Mouse (Mus musculus): ENCODE measurements around the gene Pik3ip1. TPM values are rescaled to one million over a fixed set of nuclear protein-coding genes. Genes with fewer than 3 reads are reported as not detected.

Gene Pik3ip1
- polyA plus RNA-seq, 1 experiment from 2014 or later: 10.6 TPM

DNA sequence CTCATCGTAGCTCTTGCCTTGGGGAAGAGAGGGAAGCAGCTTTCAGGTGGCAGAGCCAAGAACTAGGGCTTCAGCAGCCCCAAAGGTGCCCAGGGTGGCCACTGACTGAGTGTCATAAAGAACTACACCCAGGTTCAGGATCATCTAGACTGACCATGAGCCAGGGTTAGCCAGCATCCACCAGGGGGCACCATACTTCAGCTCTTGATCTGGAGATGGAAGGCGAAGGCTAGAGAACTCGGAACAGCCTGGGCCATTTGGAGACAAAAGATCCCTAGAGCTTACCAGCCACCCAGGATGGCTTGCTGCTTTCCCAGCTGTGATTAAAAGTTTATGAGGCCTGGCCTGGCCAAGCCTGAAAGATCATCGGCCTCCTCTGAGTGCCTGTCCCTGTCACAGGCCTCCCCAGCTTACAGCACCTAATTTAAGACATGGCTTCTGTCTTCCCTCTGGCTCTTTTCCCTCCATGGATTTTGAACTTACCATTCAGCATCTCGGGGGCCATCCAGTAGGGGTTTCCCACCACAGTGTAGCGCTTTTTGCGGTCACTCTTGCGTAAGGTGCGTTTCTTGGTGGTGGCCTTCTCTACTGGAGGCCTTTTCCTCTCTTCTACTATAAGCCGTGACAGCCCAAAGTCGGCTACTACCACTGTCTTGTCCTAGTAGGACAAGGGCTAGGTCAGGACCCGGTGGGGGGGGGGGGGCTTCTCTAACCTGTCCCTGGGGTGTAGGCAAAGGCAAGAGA lies 17.1 kb downstream of the Pik3ip1 start:
- 64% methylated on average over 12 of the region's 12 CpGs for WGBS
- ATAC-seq (replicated peaks; ENCODE audit: insufficient number of reproducible peaks, low FRiP score, low TSS enrichment, low read depth) (0 out of 2 replicates have a peak, but pooled peaks have one; percentile 51), DNase-seq (ENCODE audit: low spot score) (peak; percentile 94)
- Histone ChIP-seq H3K4me1 (ENCODE audit: control insufficient read depth, insufficient read depth, low read length) (peaks cover 2% of the 10 kb centered on the region; the same call in 1 of the 2 replicates), H3K27ac (replicated peaks; ENCODE audit: low read depth, low read length) (no peak overlapping the region), H3K9ac (replicated peaks; ENCODE audit: low read length) (no peak overlapping the region), H3K27me3 (ENCODE audit: control insufficient read depth, insufficient read depth, low read length) (no peaks in the 10 kb centered on the region), H3K4me2 (ENCODE audit: low read depth, low read length) (no peak overlapping the region), H3K36me3 (replicated peaks; ENCODE audit: control insufficient read depth, insufficient read depth, low read depth, low read length) (no peaks in the 10 kb centered on the region), H3K4me3 (ENCODE audit: low read depth, low read length) (no peak overlapping the region), H3K9me3 (replicated peaks; ENCODE audit: control insufficient read depth, low read length) (no peaks in the 10 kb centered on the region)

DNA sequence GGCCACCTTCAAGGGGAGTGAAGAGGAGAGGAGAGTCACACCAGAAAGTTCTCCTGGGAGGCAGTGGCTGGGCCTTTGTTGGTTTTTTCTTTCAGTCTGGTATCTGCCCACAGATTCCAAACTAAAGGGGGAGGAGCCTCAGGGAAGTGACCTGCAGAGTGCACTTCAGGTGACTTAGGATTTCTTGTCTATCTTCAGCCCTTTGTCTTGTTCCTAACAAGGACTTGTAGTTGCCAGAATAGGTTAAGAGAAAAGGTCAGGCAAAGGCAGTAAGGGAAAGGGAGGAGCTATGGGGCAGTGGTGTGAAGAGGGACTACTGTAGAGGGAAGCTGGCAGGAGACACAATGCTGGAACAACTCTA lies 17.6 kb downstream of the Pik3ip1 start:
- Histone ChIP-seq H3K36me3 (replicated peaks; ENCODE audit: control insufficient read depth, insufficient read depth, low read depth, low read length) (no peaks in the 10 kb centered on the region), H3K4me2 (ENCODE audit: low read depth, low read length) (no peak overlapping the region), H3K9me3 (replicated peaks; ENCODE audit: control insufficient read depth, low read length) (no peaks in the 10 kb centered on the region), H3K27me3 (ENCODE audit: control insufficient read depth, insufficient read depth, low read length) (no peaks in the 10 kb centered on the region), H3K27ac (replicated peaks; ENCODE audit: low read depth, low read length) (no peak overlapping the region), H3K9ac (replicated peaks; ENCODE audit: low read length) (no peak overlapping the region), H3K4me1 (ENCODE audit: control insufficient read depth, insufficient read depth, low read length) (peaks cover 2% of the 10 kb centered on the region; the same call in 1 of the 2 replicates), H3K4me3 (ENCODE audit: low read depth, low read length) (no peak overlapping the region)
- DNase-seq (ENCODE audit: low spot score) (no peak), ATAC-seq (replicated peaks; ENCODE audit: insufficient number of reproducible peaks, low FRiP score, low TSS enrichment, low read depth) (no peak)

DNA sequence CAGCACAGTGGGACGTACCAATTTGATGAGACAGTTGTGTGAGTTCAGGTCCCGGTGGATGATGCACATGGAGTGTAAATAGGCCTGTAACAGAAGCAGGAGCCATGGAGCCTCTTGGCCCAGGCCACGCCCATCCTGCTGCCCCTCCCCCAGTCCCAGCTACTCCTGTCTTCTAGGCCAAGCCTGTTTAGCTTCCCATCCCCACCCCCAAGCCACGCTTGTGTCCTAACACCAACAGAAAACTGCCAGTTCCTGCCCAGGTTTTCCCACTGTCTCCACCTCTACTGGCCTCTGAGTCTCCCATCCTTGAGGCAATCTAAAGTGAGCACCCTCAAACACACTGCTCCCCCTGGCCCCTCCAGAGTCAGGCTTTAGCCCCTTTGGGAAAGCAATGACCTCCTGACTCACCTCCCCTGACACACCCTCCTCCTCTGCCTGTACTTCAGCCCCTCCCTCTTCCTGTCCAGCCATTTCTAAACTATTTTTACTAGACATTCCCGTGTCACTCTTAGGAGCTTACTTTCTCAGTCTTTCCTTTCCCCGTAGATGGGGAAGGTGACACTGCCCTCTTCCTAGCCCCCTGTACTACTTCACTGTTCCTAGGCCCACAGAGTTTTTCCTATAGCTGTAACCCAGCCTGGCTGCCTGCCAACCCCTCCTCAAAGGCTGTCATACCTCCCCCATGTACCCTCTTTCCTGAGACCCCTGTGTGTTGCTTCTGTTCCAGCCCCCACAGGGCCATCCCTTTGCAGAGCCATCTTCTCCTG lies 18.6 kb downstream of the Pik3ip1 start:
- peak; percentile 62 for DNase-seq (ENCODE audit: low spot score)
- H3K36me3 ChIP-seq (replicated peaks; ENCODE audit: control insufficient read depth, insufficient read depth, low read depth, low read length): 0 out of 2 replicates have a peak, but pooled peaks cover 2% of the 10 kb centered on the region
- peak overlapping the region; percentile 32; the same call in 1 of the 2 replicates for H3K9ac ChIP-seq (replicated peaks; ENCODE audit: low read length)
- 19% methylated on average over 6 of the region's 6 CpGs for WGBS
- peak; percentile 42; the same call in 1 of the 2 replicates for ATAC-seq (replicated peaks; ENCODE audit: insufficient number of reproducible peaks, low FRiP score, low TSS enrichment, low read depth)
- no peaks in the 10 kb centered on the region for H3K9me3 ChIP-seq (replicated peaks; ENCODE audit: control insufficient read depth, low read length)
- H3K4me3 ChIP-seq (ENCODE audit: low read depth, low read length): no peak overlapping the region
- H3K27ac ChIP-seq (replicated peaks; ENCODE audit: low read depth, low read length): no peak overlapping the region
- H3K4me1 ChIP-seq (ENCODE audit: control insufficient read depth, insufficient read depth, low read length): peaks cover 2% of the 10 kb centered on the region; the same call in 1 of the 2 replicates
- H3K27me3 ChIP-seq (ENCODE audit: control insufficient read depth, insufficient read depth, low read length): no peaks in the 10 kb centered on the region
- H3K4me2 ChIP-seq (ENCODE audit: low read depth, low read length): no peak overlapping the region

DNA sequence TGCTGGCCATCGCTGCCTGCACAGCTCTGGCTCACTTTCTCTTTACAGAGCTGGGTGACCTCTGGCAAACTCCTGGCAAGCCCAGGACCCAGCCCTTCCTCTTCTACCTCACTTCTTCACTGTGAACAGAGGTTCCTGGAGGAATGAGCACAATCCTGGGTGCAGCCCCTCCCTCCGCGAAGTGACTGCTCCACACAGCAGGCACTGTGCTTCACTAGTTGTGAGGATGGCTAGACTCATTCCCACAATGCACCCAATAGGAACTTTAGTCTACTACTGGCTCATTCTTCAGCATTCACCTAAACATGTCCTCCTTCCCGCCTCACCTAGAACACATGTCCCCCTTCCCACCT lies 19.1 kb downstream of the Pik3ip1 start:
- Histone ChIP-seq H3K4me3 (ENCODE audit: low read depth, low read length) (no peak overlapping the region), H3K9ac (replicated peaks; ENCODE audit: low read length) (peak overlapping the region; percentile 32; the same call in 1 of the 2 replicates), H3K36me3 (replicated peaks; ENCODE audit: control insufficient read depth, insufficient read depth, low read depth, low read length) (0 out of 2 replicates have a peak, but pooled peaks cover 2% of the 10 kb centered on the region), H3K27ac (replicated peaks; ENCODE audit: low read depth, low read length) (no peak overlapping the region), H3K4me1 (ENCODE audit: control insufficient read depth, insufficient read depth, low read length) (peaks cover 2% of the 10 kb centered on the region; the same call in 1 of the 2 replicates), H3K27me3 (ENCODE audit: control insufficient read depth, insufficient read depth, low read length) (no peaks in the 10 kb centered on the region), H3K9me3 (replicated peaks; ENCODE audit: control insufficient read depth, low read length) (no peaks in the 10 kb centered on the region), H3K4me2 (ENCODE audit: low read depth, low read length) (no peak overlapping the region)
- 89% methylated on average over 4 of the region's 4 CpGs for WGBS
- ATAC-seq (replicated peaks; ENCODE audit: insufficient number of reproducible peaks, low FRiP score, low TSS enrichment, low read depth) (no peak), DNase-seq (ENCODE audit: low spot score) (no peak)

DNA sequence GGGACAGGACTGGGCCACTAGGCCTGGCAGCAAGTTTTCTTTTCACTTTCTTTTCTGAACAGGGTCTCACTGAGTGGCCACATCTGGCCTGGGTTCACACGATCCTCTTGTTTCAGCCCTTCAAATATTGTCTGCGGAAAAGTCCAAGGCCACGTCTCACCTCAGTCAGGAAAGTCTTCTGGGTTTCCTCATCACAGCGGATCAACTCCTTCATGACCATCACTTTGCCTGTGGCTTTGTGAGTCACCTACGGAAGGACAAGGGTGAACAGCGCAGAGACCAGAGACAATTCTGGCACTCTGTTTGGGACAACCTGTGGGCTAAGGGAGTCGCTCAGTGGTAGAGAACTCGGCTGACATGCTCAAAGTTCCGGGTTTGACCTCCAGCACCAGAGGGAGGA lies 21.9 kb downstream of the Pik3ip1 start:
- H3K9ac ChIP-seq (replicated peaks; ENCODE audit: low read length): no peak overlapping the region
- ATAC-seq (replicated peaks; ENCODE audit: insufficient number of reproducible peaks, low FRiP score, low TSS enrichment, low read depth) (no peak), DNase-seq (ENCODE audit: low spot score) (no peak)
- no peak overlapping the region for H3K4me2 ChIP-seq (ENCODE audit: low read depth, low read length)
- no peaks in the 10 kb centered on the region for H3K9me3 ChIP-seq (replicated peaks; ENCODE audit: control insufficient read depth, low read length)
- H3K27me3 ChIP-seq (ENCODE audit: control insufficient read depth, insufficient read depth, low read length): no peaks in the 10 kb centered on the region
- no peak overlapping the region for H3K4me3 ChIP-seq (ENCODE audit: low read depth, low read length)
- no peak overlapping the region for H3K27ac ChIP-seq (replicated peaks; ENCODE audit: low read depth, low read length)
- peaks cover 2% of the 10 kb centered on the region; the same call in 1 of the 2 replicates for H3K4me1 ChIP-seq (ENCODE audit: control insufficient read depth, insufficient read depth, low read length)
- peaks cover 2% of the 10 kb centered on the region; the same call in 1 of the 2 replicates for H3K36me3 ChIP-seq (replicated peaks; ENCODE audit: control insufficient read depth, insufficient read depth, low read depth, low read length)
- 95% methylated on average over 9 of the region's 9 CpGs for WGBS

DNA sequence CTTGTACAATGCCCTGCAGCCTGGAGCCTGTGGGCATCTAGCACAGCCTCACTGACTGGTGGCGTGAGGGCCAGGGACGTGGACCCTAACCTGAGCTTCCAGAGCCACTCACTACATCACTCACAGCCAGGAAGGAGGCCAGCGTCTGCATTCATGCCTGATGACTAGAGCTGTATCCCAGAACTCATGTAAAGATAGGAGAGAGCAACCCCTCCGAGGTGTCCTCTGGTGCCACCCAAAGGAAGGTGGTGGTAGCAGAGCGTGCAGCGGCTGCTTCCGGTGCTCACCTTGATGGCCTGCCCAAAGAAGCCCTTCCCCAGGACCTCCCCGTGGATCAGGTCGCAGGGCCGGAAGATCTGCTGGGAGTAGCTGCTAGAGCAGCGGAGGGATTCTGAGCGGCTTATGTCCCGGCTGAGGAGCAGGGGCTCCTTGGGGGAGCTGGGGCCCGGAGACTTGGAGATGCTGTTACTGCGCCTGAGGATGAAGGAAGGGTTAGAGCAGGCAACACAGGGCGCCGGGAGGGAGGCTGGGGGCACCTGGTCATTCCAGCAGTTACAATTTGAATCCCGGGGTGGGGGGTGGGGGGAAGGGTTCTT lies 22.9 kb downstream of the Pik3ip1 start:
- Histone ChIP-seq H3K4me3 (ENCODE audit: low read depth, low read length) (no peak overlapping the region), H3K4me1 (ENCODE audit: control insufficient read depth, insufficient read depth, low read length) (peaks cover 2% of the 10 kb centered on the region; the same call in 1 of the 2 replicates), H3K9ac (replicated peaks; ENCODE audit: low read length) (no peak overlapping the region), H3K9me3 (replicated peaks; ENCODE audit: control insufficient read depth, low read length) (no peaks in the 10 kb centered on the region), H3K27me3 (ENCODE audit: control insufficient read depth, insufficient read depth, low read length) (no peaks in the 10 kb centered on the region), H3K4me2 (ENCODE audit: low read depth, low read length) (no peak overlapping the region), H3K36me3 (replicated peaks; ENCODE audit: control insufficient read depth, insufficient read depth, low read depth, low read length) (peaks cover 2% of the 10 kb centered on the region; the same call in 1 of the 2 replicates), H3K27ac (replicated peaks; ENCODE audit: low read depth, low read length) (no peak overlapping the region)
- ATAC-seq (replicated peaks; ENCODE audit: insufficient number of reproducible peaks, low FRiP score, low TSS enrichment, low read depth) (no peak), DNase-seq (ENCODE audit: low spot score) (no peak)
- WGBS: 42% methylated on average over 18 of the region's 18 CpGs

DNA sequence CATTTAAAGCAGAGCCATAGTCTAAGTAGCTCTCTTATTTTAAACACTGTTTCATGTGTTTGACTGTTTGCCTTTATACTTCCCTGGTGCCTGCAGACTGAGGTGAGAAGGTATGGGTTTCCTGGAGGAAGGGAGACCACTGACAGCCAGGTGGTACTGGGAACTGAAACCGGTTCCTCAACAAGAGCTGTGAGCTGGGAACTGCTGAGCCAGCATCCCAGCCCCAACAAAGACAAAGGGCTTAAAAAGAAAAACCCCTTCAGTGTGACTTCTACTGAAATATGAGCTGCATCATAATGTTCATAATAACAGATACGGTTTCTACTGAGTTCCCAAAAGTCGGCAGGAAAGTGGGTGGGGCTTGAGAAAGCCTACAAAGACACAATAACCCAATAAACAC lies 32.7 kb downstream of the Pik3ip1 start:
- H3K9ac ChIP-seq (replicated peaks; ENCODE audit: low read length): no peak overlapping the region
- no peak overlapping the region for H3K27ac ChIP-seq (replicated peaks; ENCODE audit: low read depth, low read length)
- no peak overlapping the region for H3K4me3 ChIP-seq (ENCODE audit: low read depth, low read length)
- H3K9me3 ChIP-seq (replicated peaks; ENCODE audit: control insufficient read depth, low read length): no peaks in the 10 kb centered on the region
- WGBS: 71% methylated on average over 3 of the region's 3 CpGs
- H3K4me2 ChIP-seq (ENCODE audit: low read depth, low read length): no peak overlapping the region
- H3K4me1 ChIP-seq (ENCODE audit: control insufficient read depth, insufficient read depth, low read length): no peaks in the 10 kb centered on the region
- H3K27me3 ChIP-seq (ENCODE audit: control insufficient read depth, insufficient read depth, low read length): no peaks in the 10 kb centered on the region
- ATAC-seq (replicated peaks; ENCODE audit: insufficient number of reproducible peaks, low FRiP score, low TSS enrichment, low read depth): no peak
- H3K36me3 ChIP-seq (replicated peaks; ENCODE audit: control insufficient read depth, insufficient read depth, low read depth, low read length): no peaks in the 10 kb centered on the region
- no peak for DNase-seq (ENCODE audit: low spot score)
